Mouse (Mus musculus): ENCODE data around the gene Tbx1.

- no peak for TF ChIP-seq POLR2A (IDR thresholded peaks at IDR 0.05; ENCODE audit: borderline replicate concordance, control insufficient read depth, low read depth, low read length)
- no peak for TF ChIP-seq CTCF (IDR thresholded peaks at IDR 0.05; ENCODE audit: control insufficient read depth, insufficient read depth, low read length)
These were observed 28.6 kb upstream of the Tbx1 start for GRCm38 (mm10) chr16:18619110-18619509.

Data from bone marrow, adult 2 months (tissue).